Mouse (Mus musculus) hindbrain, embryonic 15.5 days (tissue): ENCODE results near the gene Tmem14a. TPM values are rescaled to one million over a fixed set of nuclear protein-coding genes. Genes with fewer than 3 reads are reported as not detected.

Experiments
- ATAC-seq: fragments of 200-750 bp; cut with Nextera tagmentation; 2 replicates; pipeline ENCODE4 v1.8.0; 2017; ENCODE audit warnings: low read depth, moderate number of reproducible peaks, moderate TSS enrichment; ENCODE audit not compliant: low FRiP score
- H3K27ac ChIP-seq: fragments of 300-500 bp; sonication (generic); replicated peaks from 2 replicates; pipeline ENCODE4 v1.5.1; 2015; ENCODE audit warnings: mild to moderate bottlenecking, inconsistent platforms
- H3K27me3 ChIP-seq: fragments of 300-500 bp; sonication (generic); 2 replicates; pipeline ENCODE4 v1.6.1; 2015; ENCODE audit warnings: control low read depth, inconsistent platforms
- H3K36me3 ChIP-seq: fragments of 300-500 bp; sonication (generic); 2 replicates; pipeline ENCODE4 v1.6.1; 2015; ENCODE audit warnings: control low read depth, inconsistent platforms
- H3K4me1 ChIP-seq: fragments of 300-500 bp; sonication (generic); replicated peaks from 2 replicates; pipeline ENCODE4 v1.6.1; 2015; ENCODE audit warnings: control low read depth, inconsistent platforms
- H3K4me2 ChIP-seq: fragments of 300-500 bp; sonication (generic); 2 replicates; pipeline ENCODE4 v1.6.1; 2015; ENCODE audit warnings: moderate library complexity, mild to moderate bottlenecking, inconsistent platforms
- H3K4me3 ChIP-seq: fragments of 300-500 bp; sonication (generic); 2 replicates; pipeline ENCODE4 v1.5.1; 2015; ENCODE audit warnings: mild to moderate bottlenecking, inconsistent platforms
- H3K9ac ChIP-seq: fragments of 300-500 bp; sonication (generic); 2 replicates; pipeline ENCODE4 v1.6.1; 2015; ENCODE audit warnings: inconsistent platforms
- H3K9me3 ChIP-seq: fragments of 300-500 bp; sonication (generic); 2 replicates; pipeline ENCODE4 v1.6.1; 2016; ENCODE audit warnings: control low read depth, inconsistent platforms
- WGBS: fragments of 180-500 bp; shearing (Covaris S2); methylation state at CpG from one replicate; pipeline ENCODE4 v1.1.7; 2015; 5-methylcytosine and 5-hydroxymethylcytosine counted together
- polyA plus RNA-seq: library from polyadenylated mRNA; unstranded; fragments of >200 nt; fragmentation: Nextera tagmentation; extraction: Ambion mirVana; gene quantifications from 2 replicates; pipeline ENCODE4 v1.2.1, GENCODE M21; 2015

Tmem14a gene
- polyA plus RNA-seq, 1 experiment from 2014 or later = 20.8 TPM

DNA sequence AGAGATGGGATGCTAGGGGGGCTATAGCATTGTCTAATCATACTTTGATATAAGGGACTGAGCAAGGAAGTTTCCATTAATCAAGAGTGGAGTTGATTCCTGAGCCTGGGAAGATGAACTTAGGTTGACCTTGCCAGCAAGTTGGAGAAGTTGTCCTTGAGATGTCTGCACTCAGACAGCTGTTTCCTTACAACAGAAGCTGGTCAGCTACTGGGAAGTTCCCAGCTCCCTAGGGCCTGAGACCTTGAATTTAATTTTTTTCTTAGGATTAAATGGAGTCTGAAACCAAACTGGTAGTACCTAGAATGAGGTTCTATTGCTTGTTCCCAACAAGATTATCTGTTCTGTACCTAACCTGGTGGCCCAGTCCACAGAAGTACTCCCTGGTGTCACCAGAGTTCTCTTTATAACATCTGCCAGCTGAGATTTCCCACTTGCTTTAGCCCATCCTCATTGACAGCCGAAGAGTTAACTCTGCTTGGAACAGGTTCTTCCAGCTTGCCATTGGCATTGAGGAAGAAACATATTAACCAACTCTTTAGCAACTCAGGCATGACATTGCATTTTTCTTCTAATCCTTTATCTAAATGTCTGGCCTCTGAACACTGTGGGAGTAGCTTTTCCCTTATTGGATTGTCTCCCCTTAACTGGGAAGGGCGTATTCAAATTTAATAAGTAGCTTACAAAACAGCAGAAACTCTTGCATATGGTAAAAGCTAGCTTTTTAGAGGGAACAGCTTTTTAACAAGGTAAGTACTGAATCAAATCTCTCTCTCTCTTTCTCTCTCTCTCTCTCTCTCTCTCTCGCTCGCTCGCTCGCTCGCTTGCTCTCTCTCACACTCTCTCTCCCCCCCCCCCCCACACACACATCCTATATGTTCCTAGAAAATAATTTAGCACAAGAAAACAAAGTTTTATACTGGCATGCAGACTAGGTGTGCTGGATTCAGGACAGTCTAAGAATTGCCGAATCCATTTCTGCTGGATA lies 21.8 kb downstream of the Tmem14a start, which contains the start of gene Gsta3:
Gene Gsta3, plus strand, starts transcription at position 679 of the 988 bp plus-strand sequence.
- Histone ChIP-seq H3K4me3 (no peak within 1 kb of the TSS), H3K4me1 (no peaks in the 10 kb centered on the region), H3K27me3 (no peaks in the 10 kb centered on the region), H3K27ac (no peak within 1 kb of the TSS), H3K36me3 (no peaks in the 10 kb centered on the region), H3K4me2 (no peak within 1 kb of the TSS), H3K9ac (no peak within 1 kb of the TSS), H3K9me3 (no peaks in the 10 kb centered on the region)
- no peak for ATAC-seq
- WGBS = 90% methylated on average over 8 of the region's 8 CpGs

DNA sequence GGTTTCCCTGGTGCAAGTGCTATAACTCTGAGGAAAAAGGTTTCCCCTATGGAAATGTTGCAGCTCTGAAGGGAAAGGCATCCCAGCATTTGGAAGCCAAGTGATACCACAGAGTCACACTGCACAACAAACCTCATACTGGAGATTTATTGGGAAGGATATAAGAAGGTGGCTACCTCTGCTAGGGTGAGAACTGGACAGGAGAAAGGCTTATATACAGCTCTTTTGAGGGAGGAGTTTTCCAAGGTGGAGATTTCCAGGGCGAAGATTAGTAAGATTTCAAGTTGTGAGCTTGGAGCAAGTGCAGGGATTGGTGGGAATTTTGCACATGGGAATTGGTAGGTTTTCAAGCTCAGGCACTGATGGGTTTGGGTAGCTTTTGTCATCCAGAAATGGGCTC lies 22.7 kb downstream of the Tmem14a start:
- Histone ChIP-seq H3K4me1 (no peaks in the 10 kb centered on the region), H3K4me3 (no peak overlapping the region), H3K36me3 (no peaks in the 10 kb centered on the region), H3K27ac (no peak overlapping the region), H3K27me3 (no peaks in the 10 kb centered on the region), H3K4me2 (no peak overlapping the region), H3K9ac (no peak overlapping the region), H3K9me3 (no peaks in the 10 kb centered on the region)
- 91% methylated on average over 1 of the region's 1 CpGs for WGBS
- ATAC-seq = no peak

DNA sequence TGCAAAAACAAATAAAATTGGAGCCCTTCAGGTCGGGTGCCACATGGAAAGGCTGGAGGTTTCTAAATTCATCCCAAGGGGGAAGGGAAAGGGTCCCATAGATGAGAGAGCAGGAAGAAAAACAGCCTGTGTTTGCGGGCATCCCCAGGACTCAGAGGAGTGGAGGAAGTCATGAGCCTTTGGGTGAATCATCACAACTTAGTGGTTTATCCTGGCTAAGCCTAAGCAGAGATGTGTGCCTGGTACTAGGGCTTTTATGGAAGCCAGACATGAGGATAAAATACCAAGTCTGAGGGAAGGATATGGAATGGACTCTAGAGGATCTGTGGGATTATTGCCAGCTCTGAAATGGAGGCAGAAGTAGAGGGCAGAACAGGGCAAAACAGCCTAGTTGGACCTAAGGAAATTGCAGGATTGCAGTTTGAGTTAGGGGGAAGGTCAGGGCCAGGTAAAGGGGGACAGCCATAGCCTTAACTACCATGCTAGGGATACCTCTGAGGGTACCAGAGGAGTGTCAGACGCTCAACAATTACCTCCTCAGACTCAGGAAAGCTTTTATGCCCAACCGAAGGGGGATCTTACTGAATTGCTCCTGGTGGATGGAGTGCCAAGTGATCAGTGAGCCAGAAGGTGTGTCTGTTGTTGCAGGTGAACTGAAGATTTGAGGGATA lies 26.1 kb downstream of the Tmem14a start:
- Histone ChIP-seq H3K4me3 (no peak overlapping the region), H3K27ac (no peak overlapping the region), H3K9me3 (no peaks in the 10 kb centered on the region), H3K27me3 (no peaks in the 10 kb centered on the region), H3K4me1 (no peaks in the 10 kb centered on the region), H3K4me2 (no peak overlapping the region), H3K9ac (no peak overlapping the region), H3K36me3 (no peaks in the 10 kb centered on the region)
- 83% methylated on average over 4 of the region's 4 CpGs for WGBS
- no peak for ATAC-seq

DNA sequence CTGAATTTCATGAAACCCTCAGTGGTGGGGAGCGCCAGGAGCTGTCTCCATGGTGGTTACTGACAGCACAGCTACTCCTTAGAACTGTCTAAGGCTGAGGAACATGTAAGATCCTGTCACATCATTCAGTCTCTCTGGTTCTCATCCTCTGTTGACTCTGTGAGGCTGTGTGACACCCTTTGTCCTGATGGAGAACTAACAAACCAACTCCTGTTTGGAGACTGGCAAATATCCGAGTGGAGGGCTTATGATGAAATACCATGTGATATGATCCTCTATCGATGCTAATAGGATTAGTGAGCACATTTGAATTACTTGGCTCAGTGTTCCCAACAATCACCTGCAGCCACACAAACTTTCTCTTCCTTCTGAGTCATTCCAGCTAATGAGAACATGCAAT lies 27.8 kb downstream of the Tmem14a start:
- no peaks in the 10 kb centered on the region for H3K27me3 ChIP-seq
- no peaks in the 10 kb centered on the region for H3K36me3 ChIP-seq
- H3K9ac ChIP-seq = no peak overlapping the region
- ATAC-seq = no peak
- H3K9me3 ChIP-seq = no peaks in the 10 kb centered on the region
- no peak overlapping the region for H3K27ac ChIP-seq
- no peak overlapping the region for H3K4me2 ChIP-seq
- WGBS = 85% methylated on average over 3 of the region's 3 CpGs
- no peaks in the 10 kb centered on the region for H3K4me1 ChIP-seq
- H3K4me3 ChIP-seq = no peak overlapping the region

DNA sequence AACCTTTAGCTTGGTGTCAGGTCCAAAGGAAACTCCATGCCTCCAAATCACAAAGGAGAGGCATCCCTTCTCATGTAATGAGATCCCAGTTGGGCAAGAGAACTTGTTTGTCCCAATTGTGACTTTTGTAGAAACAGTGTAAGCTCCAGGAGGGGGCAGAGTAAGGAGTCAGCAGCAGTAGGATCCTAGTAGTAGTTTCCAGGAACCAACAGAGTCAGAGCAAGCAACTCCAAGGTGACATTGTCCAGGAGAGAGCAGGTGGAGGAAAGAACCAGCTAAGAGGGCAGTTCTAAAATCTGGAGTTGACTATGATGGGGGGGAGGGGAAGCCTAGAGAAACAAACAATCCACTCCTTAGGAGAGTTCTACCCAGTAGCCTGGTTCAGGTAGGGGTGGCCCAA lies 29.5 kb downstream of the Tmem14a start:
- no peak for ATAC-seq
- H3K4me2 ChIP-seq = no peak overlapping the region
- no peak overlapping the region for H3K9ac ChIP-seq
- no peaks in the 10 kb centered on the region for H3K4me1 ChIP-seq
- H3K9me3 ChIP-seq = no peaks in the 10 kb centered on the region
- H3K27ac ChIP-seq = no peak overlapping the region
- no peak overlapping the region for H3K4me3 ChIP-seq
- H3K36me3 ChIP-seq = no peaks in the 10 kb centered on the region
- H3K27me3 ChIP-seq = no peaks in the 10 kb centered on the region

DNA sequence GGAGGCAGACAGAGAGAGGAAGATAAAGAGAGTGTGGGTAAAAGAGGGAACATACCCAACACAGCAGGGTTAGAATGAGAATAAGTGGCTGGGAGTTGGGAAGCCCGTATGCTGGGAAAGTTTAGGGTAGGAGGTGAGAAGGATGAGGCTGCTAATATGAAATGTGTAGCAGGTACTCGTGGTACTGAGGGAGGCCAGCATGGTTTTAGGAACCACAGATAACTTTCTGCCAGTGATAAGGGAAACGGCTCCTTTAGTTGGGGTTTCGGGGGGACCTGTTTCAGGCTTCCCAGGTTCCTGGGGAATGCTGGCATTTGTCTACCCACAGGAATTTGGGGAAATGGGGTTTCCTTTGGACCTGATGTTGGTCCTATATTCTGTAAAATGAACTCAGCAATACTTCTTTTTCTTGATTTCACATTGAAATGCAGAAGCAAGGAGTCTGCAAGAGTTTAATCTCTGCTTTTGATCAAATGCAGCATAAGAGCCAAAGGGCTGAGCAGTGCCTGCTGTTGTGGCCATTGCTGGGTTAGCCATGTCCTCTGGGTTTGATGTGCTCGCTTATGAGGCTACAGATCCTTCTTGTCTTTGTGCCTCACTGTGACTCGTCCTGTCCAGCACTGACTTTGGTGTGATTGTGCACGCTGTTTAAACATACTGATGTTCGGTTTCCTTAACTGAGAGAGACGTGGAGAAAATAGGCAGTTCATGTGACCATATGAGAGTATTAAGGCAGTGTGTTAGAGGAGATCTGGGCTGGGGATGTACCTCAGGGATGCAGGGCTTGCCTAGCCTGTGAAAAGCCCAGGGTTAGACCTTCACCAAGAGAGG lies 30.4 kb downstream of the Tmem14a start:
- Histone ChIP-seq H3K4me3 (no peak overlapping the region), H3K4me1 (no peaks in the 10 kb centered on the region), H3K4me2 (no peak overlapping the region), H3K27me3 (no peaks in the 10 kb centered on the region), H3K9me3 (no peaks in the 10 kb centered on the region), H3K36me3 (no peaks in the 10 kb centered on the region), H3K9ac (no peak overlapping the region), H3K27ac (no peak overlapping the region)
- ATAC-seq = no peak
- WGBS = 91% methylated on average over 9 of the region's 9 CpGs

DNA sequence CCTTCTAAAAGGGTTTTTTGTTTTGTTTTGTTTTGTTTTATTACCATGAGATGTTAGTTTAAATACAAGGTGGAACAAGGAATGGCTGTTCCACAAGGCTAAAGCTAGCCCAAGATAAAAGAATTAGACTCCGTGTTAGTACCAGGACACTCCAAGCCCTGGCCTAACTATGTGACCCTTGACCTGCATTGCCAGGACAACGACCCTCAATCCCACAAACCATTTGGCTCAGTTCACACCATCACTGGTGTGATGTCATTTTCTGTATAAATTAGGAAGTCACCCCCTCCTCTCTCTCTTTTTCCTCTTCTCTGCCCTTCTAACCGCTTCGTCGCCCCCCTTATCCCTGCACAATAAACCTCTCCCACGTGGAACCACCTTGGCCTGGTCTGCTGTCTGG lies 33.3 kb downstream of the Tmem14a start:
- WGBS = 26% methylated on average over 6 of the region's 6 CpGs
- Histone ChIP-seq H3K9ac (no peak overlapping the region), H3K36me3 (no peaks in the 10 kb centered on the region), H3K4me3 (no peak overlapping the region), H3K27ac (no peak overlapping the region), H3K4me1 (no peaks in the 10 kb centered on the region), H3K27me3 (no peaks in the 10 kb centered on the region), H3K9me3 (no peaks in the 10 kb centered on the region), H3K4me2 (no peak overlapping the region)
- no peak for ATAC-seq

DNA sequence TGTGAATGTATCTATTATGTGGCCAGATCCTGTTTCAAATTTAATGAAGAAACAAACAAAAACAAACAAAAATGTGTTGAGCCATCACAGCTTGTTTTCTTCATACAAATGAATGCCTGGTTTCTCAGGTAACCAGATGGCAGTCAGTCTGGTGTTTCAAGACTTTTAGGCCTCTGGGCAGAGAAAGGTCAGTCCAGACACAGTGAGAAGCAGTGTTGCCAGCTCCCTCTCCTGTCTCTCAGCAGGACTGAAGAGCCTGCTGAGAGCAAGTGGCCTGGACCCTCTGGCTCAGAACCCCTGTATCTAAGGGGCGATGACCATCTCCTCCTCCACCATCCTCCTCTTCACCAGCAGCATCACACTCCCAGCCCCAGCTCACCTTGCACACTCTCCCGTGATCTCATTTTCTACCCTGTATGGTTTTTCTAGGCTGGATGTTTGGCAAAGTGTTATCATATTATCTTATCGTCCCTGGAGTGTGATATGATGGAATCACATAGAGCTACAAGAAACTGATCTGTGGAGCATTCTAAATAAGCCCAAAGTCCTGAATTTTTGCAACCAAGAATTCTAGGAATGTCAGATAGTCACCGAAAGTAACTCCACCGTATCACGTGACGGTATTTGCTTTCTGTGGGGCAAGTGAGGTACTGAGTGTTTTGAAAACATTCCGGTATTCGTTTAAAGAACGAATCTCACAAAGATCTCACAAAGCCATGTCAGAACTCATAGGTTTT lies 34.4 kb downstream of the Tmem14a start:
- no peaks in the 10 kb centered on the region for H3K36me3 ChIP-seq
- H3K27ac ChIP-seq = no peak overlapping the region
- H3K9ac ChIP-seq = no peak overlapping the region
- H3K9me3 ChIP-seq = no peaks in the 10 kb centered on the region
- H3K4me1 ChIP-seq = no peaks in the 10 kb centered on the region
- WGBS = 87% methylated on average over 10 of the region's 10 CpGs
- H3K27me3 ChIP-seq = no peaks in the 10 kb centered on the region
- no peak overlapping the region for H3K4me3 ChIP-seq
- no peak overlapping the region for H3K4me2 ChIP-seq
- ATAC-seq = no peak

DNA sequence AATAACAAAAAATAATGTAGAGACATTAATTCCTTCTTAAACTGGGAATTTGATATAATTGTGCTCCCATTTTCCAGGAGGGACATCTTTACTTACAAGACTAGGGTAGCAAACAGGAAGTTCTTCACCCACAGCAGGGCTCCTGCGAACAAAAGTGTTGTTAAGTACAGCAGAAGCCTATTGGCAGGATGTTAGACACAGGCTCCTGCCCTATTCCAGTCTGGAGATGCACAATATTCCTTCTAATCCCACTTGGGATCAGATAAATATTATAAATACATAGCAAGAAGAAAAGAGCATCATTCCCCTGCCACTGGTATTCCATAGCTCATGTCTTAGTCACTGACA lies 34.9 kb downstream of the Tmem14a start:
- Histone ChIP-seq H3K27ac (no peak overlapping the region), H3K4me2 (no peak overlapping the region), H3K4me3 (no peak overlapping the region), H3K27me3 (no peaks in the 10 kb centered on the region), H3K9me3 (no peaks in the 10 kb centered on the region), H3K36me3 (no peaks in the 10 kb centered on the region), H3K9ac (no peak overlapping the region), H3K4me1 (no peaks in the 10 kb centered on the region)
- 97% methylated on average over 1 of the region's 1 CpGs for WGBS
- no peak for ATAC-seq

DNA sequence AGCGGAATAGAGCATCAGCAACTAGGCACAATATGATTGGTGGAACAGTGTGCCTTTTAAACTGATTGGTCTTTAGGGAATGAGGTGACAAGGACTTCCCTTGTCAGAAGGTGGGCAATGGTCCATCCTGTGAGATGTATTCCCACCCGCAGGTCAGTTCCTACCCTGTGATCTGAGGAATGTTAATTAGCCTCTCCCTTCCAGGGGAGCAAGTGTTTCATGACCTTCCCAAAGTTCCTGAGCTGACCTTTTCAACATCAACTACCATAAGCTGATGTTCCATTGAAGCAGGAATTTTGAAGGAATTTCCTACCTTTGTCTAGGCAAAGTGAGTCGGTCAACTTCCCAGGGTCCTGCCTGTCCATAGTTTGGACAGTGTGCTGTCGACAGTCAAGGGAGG lies 35.5 kb downstream of the Tmem14a start:
- H3K4me1 ChIP-seq = no peaks in the 10 kb centered on the region
- H3K4me2 ChIP-seq = no peak overlapping the region
- no peak overlapping the region for H3K27ac ChIP-seq
- H3K4me3 ChIP-seq = no peak overlapping the region
- ATAC-seq = no peak
- no peak overlapping the region for H3K9ac ChIP-seq
- no peaks in the 10 kb centered on the region for H3K36me3 ChIP-seq
- no peaks in the 10 kb centered on the region for H3K9me3 ChIP-seq
- WGBS = 78% methylated on average over 4 of the region's 4 CpGs
- H3K27me3 ChIP-seq = no peaks in the 10 kb centered on the region

DNA sequence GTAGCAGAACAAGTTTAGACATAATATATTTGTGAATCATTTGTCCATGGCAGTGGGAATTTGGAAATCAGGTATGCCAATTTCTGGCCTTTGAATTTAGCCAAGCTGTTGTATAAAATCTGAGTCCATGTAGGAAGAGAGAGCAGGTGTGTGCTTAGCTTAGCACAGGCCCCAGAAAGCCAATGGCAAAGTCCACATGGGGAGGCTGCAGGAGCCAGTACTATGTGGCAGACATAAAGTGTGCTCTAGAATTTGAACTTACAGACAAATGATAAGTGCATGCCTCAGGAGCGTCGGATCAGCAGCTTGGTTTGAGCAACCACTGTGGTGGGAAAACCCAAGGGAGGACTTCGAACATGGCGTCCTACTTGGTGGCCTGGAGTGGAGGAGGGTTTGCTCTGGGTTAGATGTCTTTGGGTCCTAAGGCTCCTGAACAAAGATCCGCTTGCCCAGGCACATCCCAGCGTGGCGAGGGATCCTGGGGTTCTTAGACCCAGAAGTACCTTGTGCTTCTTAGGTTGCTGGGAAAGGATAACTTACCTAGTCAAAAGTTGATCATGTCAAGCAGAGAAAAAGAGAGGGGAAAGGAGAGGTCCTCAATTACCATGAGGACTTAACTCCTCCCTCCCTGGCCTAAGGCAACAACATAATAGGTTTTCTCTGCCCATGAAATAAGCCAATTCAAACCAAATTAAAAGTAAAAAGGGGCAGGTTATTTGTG lies 37.4 kb downstream of the Tmem14a start:
- no peak overlapping the region for H3K4me3 ChIP-seq
- no peak for ATAC-seq
- H3K4me1 ChIP-seq = no peaks in the 10 kb centered on the region
- no peaks in the 10 kb centered on the region for H3K27me3 ChIP-seq
- H3K27ac ChIP-seq = no peak overlapping the region
- no peak overlapping the region for H3K9ac ChIP-seq
- no peaks in the 10 kb centered on the region for H3K9me3 ChIP-seq
- H3K4me2 ChIP-seq = no peak overlapping the region
- whole genome bisulfite sequencing = 93% methylated on average over 7 of the region's 7 CpGs
- H3K36me3 ChIP-seq = no peaks in the 10 kb centered on the region
